Mouse (Mus musculus): ENCODE results near the gene Eomes. TPM values are rescaled to one million over a fixed set of nuclear protein-coding genes. Genes with fewer than 3 reads are reported as not detected.

Eomes gene
- total RNA-seq, 2 experiments from 2014 or later, result 0.08 TPM; not detected in 1

DNA sequence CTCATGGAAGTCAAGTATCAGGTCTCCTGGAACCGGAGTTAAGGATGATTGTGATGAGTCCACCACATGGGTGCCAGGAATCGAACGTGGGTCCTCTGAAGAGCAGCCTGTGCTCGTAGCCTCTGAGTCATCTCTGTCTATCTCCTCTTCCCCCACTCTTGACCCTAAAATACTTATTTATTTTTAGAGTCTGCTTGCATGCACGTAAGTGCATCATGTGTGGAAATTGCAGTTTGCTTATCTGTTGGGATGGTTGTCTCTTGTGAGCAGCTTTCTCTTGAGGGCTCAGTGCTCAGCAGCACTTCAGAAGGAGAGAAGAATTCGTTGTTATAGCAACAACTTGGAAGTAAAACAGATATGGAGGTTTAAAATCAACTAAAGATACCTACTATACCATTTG lies 37.5 kb downstream of the Eomes start:
- DNase-seq, result no peak
- intact Hi-C loops (cut with DNase I), result no loop called here

DNA sequence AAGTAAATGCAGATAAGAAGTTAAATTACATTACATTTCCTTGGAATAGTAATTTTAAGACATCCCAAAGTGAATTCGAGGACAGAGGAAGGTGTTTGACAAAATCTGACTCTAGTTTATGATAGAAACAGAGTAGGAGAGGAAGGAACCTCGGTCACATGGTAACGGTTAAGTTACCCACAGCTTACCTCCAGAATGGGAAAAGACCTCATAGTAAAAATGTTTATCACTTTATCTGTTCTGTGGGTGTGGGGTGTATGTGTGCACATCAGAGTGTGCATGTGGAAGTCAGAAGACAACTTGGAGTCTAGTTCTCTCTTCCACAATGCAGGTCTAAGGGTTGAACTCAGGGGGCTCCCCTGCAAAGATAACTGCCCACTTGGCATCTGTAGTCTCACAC lies 38.1 kb downstream of the Eomes start:
- intact Hi-C loops (cut with DNase I), result no loop called here
- no peak for DNase-seq

DNA sequence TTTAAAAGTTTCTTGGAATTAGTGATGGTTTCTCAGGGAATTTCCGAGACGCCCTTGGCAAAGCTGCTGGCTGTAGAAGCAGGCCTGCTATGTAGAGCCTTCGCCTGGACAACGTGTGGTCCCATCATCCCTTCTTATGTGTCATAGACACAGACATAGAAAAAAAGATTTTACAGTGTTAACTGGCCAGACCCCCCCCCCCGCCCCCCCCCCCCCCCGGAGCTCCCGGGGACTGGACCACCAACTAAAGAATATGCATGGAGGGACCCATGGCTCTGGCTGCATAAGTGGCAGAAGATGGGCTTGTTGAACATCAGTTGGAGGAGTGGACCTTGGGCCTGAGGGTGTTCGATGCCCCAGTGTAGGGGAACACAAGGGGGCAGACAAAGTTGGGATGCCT lies 39.6 kb downstream of the Eomes start:
- intact Hi-C loops (cut with DNase I), result no loop called here
- no peak for DNase-seq

DNA sequence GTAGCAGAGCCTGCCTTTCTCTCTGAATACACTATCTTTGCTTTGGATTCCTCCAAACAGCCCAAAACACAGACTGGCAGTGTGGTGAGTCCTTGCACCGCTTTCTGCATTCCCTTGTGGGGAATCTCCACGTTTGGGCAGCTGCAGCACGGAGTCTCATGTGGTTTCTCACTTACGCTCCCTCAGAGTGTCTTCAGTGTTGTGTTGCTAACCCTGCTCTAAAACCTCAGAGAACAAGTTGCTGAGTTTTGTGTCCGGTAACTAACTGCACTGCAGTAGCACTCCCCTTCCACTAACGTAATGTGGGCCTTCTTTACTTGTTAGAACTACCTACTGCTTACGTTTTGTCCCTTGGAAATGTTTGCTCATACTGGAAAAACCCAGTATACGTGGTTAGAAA lies 41.1 kb downstream of the Eomes start:
- DNase-seq, result no peak
- intact Hi-C loops (cut with DNase I), result no loop called here

DNA sequence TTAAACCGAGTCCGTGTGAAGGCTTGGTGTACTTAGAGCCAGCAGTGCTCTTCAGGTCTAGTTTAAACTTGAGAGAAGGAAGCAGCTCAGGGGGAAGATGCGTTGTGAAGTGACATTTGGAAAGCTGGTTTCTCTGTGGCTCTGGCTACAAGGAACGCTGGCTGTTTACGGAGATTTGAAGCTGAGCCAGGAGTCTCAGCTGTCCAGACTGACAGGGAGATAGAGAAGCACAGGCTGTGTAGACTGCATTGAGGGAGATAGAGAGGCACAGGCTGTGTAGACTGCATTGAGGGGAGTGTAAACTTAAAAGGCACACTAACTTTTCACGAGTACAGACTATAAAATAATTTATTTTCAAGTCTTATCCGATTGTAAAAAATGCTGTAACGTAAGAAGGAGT lies 42.0 kb downstream of the Eomes start:
- peak; percentile 29 to 40 for DNase-seq
- intact Hi-C loops (cut with DNase I), result no loop called here

DNA sequence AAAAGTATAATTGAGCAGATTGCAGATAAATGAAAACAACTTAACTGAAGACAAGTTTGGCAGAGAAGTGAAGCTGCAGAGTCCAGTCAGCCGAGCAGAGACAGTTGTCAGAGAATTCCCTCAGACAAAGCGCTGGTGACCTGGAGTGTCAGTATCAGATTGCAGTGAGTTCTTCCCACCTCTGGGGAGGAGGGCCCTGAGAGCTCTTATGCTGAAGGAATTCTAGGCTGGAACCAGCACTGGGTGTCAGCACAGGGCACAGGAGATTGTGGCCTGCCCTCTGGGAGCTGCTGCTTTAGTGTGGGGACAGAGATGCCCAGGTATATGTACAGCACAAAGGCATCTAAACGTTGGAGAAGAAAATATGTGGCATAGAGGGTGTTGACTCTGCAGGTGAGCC lies 42.8 kb downstream of the Eomes start:
- no peak for DNase-seq
- intact Hi-C loops (cut with DNase I), result no loop called here

DNA sequence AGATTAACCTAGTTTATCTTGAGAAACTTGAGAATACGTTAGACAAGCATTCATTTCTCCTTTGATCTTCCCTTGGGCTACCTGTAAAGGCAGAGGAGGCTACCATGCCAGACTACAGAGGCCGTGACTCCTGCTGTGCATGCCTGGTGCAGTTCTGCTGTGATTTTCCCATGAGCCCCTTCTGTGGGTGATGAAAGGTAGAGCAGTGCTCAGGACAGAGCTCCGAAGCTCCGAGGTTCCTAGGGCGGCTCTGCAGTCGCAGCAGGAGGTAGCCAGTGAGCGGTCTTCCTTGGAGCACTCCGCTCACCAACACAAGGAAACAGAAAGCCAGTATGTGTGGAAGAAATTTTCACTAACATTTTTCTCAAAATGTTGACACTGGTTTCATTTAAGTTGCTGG lies 43.6 kb downstream of the Eomes start:
- intact Hi-C loops (cut with DNase I), result no loop called here
- no peak for DNase-seq

DNA sequence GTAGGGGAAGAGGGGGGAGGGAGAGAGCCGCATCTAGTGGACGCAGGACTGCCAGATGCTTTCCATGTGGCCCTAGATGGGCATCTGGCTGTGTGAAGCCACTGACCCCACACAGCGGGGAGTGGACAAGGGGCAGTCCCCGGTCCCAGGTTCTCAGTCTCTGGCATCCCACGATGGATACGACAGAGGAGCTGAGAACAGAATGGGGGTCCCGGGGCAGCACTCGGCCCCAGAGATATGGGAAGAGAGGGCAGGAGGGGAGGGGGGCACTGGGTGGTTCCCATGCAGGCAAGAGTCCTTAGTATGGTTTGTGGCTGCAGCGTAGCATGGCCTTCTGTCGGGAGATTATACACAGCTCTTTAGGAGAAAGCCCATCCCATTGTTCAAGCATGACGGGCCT lies 45.7 kb downstream of the Eomes start:
- intact Hi-C loops (cut with DNase I), result no loop called here
- DNase-seq, result no peak

DNA sequence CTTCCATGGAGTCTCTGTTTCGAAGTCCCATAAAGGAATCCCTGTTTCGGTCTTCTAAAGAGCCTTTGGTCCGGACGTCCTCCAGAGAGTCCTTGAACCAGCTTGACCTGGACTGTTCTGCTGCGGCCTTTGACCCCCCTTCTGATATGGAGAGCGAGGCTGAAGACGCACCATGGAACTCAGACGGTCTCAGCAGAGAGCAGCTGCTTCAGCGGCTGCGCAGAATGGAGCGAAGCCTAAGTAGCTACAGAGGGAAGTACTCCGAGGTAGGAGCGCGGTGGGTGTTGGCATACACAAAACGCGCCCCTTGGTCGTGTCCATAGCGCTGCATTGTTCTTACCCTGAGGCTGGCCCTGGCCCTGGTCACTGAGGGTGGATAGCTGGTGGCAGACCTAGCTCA lies 49.0 kb downstream of the Eomes start:
- intact Hi-C loops (cut with DNase I), result no loop called here
- DNase-seq, result no peak

DNA sequence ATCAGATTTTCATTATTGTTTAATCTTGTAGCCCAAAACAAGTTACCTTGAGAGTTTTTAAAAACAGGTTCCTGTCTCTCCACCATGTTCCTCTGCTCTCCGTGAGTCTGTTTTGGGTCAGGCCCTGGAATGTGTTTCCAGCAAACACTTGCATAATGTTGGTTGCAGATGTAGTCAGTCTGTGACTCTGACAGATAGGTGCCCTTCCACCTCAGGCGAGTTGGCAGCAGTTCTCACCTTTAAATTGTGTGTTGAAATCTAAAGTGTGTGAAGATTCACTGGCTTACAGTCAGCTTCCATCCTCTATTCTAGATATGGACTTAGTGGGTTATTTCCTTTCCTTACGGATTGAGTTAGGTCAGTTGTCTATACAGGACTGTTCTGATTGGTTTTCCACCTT lies 51.8 kb downstream of the Eomes start:
- intact Hi-C loops (cut with DNase I), result no loop called here
- DNase-seq, result no peak

DNA sequence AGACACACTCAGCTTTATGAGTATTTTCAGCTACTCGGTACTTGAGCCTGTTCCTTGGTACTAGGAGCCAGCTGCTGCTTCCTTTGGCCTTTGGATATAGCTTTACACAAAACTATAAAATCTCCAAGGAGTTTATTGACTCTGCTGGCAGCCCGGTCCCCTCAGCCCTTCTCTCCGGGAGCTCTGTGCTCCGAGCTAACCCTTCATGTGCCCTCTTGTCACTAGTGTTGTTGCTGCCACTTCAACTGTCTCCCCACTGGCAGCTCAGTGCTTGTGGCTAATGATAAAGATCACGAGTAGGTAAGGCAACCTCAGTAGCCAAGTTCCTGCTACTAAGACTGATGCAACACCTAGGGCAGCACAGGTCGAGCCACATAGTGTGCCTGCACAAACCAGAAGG lies 52.7 kb downstream of the Eomes start:
- intact Hi-C loops (cut with DNase I), result no loop called here
- no peak for DNase-seq

DNA sequence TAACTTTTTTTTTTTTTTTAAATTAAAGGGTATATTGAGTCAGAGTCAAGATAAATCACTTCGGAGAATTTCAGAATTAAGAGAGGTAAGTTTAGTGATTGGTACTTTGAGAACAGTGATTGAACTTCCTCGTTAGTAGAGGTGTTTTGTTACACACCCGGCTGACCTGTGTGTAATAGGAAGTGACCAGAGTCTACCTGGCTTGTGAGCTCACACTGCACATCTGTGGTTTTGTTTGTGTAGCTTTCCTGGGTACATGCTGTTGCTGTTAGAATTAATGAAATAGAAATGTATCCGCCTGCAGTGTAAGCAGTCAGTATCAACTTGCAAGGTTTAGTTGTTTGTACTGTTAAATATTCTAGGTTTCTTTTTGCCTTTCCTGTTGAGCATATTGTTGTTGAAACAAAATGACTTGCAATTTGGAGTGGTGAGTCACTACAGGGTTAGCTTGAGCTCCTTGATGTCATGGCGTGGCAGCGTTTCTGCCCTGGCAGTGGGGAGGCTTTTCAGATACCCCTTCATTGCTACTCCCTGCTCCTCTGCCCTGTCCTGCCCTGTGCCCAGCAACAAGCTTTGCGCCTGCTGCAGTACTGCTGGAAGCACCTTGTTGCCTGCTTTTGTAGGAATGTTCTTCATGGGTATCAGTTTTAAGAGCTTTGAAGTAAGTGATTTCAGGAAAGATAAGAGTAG lies 54.6 kb downstream of the Eomes start:
- intact Hi-C loops (cut with DNase I), result no loop called here
- DNase-seq, result no peak

Other genes with a start within 250 kb of the Eomes start
- 100 to 1,000 TPM; 303 to 350 TPM for gene Golga4, start 28.1 kb downstream of the Eomes start, total RNA-seq (2021)
- gene Itga9, start 128.5 kb downstream of the Eomes start, total RNA-seq (2021), result 10 to 100 TPM; 49.5 to 60.2 TPM